Mouse (Mus musculus) cortical plate, adult 2 months (tissue): ENCODE results near the gene Fasl. TPM values are rescaled to one million over a fixed set of nuclear protein-coding genes. Genes with fewer than 3 reads are reported as not detected.

ENCODE experiments used
- H3K27ac ChIP-seq: fragments of 200-500 bp; 2 replicates; pipeline ENCODE4 v1.5.1; 2012; ENCODE audit warnings: low read length, control low read depth, inconsistent platforms; ENCODE audit not compliant: insufficient read depth
- H3K4me1 ChIP-seq: fragments of 200-500 bp; 2 replicates; pipeline ENCODE4 v1.6.1; 2011; ENCODE audit warnings: low read length; ENCODE audit not compliant: control insufficient read depth, insufficient read depth
- H3K4me3 ChIP-seq: fragments of 200-500 bp; 2 replicates; pipeline ENCODE4 v1.5.1; 2011; ENCODE audit warnings: mild to moderate bottlenecking, low read length, control low read depth; ENCODE audit not compliant: insufficient read depth
- CTCF ChIP-seq: fragments of 200-500 bp; IDR thresholded peaks from 2 replicates; pipeline ENCODE4 v1.5.1; 2011; ENCODE audit warnings: mild to moderate bottlenecking, control low read depth, low read length; ENCODE audit not compliant: insufficient read depth; ENCODE audit errors: extremely low read depth
- POLR2A ChIP-seq: fragments of 200-500 bp; IDR thresholded peaks from 2 replicates; pipeline ENCODE4 v1.6.1; 2011; ENCODE audit warnings: mild to moderate bottlenecking, low read length, control low read depth; ENCODE audit not compliant: insufficient read depth; ENCODE audit errors: extremely low read depth
- polyA plus RNA-seq: library from polyadenylated mRNA; depleted of rRNA; stranded (reverse); fragments of >200 nt; gene quantifications from 2 replicates; pipeline ENCODE4 v1.2.3, GENCODE M21; 2012

The Fasl gene
- polyA plus RNA-seq, 1 experiment: 0.10 TPM

DNA sequence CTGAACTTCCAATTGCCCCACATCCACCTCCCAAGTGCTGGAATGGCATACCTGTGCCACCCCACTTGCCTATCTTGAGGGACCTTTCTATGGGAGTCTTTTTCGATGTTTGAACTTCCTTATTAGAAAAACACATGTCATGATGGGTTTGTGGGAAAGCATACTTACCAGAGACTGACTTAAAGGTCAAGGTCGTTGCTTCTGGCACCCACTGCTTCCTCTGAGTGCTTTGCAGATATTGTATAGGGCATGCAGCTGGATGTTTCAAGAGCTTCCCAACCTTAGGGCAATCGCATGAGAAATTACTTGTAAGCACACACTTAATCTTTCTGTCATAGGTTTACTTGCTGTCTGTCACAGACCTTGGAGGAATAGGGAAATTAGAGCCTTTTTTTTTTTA lies 5.0 kb upstream of the Fasl start:
- Histone ChIP-seq H3K4me1 (no peaks in the 10 kb centered on the region), H3K27ac (no peak overlapping the region), H3K4me3 (no peak overlapping the region)
- TF ChIP-seq CTCF (no peak), POLR2A (no peak)

DNA sequence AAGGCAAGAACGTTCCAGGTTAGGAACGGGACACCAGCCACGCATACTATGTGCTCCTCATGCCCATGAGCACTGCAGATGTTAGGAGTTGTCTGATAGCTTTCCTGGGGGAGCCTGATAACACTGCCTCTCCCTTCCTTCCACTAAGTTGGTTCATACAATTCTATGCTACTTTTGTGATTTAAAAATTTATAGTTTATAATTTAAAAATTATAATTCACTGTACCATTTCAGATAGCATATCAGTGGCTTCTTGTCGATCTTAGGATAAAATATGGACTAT lies 4.3 kb upstream of the Fasl start:
- Histone ChIP-seq H3K4me1 (no peaks in the 10 kb centered on the region), H3K27ac (no peak overlapping the region), H3K4me3 (no peak overlapping the region)
- TF ChIP-seq CTCF (no peak), POLR2A (no peak)

DNA sequence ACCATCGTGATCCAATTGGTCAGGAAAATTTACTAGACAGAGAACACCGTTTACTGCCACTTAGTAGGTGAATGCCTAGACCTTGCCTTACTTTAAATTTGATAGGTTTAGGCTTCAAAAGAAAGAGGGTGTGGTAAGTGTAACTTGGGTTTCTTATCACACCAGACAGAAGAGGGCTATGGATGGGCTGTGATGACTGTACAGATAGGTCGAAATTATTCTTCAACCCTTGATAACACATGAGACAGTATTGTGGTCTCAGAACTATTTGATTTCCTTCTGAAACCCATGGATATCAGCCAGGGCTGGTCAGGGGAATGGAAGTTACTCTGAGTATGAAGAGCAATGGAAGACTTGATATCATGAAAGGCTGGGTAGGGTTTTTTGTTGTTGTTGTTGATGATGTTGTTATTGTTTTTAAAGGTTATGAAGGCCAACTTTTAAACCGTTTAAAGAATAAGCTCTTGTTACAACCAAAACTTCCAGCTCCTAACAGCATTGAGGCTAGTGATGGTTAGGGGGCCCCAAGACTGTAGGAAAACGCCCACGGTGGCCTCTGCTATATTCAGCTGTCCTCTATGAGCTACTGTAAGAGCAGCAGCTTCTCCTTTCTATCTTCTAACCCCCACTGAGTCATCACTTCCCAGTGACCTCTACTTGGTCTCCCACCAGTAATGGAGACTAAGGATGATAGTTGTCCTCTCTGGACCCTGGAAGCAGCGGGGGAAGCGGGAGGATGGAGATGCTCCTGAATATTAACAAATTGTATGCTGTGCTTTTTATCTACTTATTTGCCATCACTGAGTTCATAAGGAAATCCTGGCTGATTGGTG lies 3.8 kb upstream of the Fasl start:
- Histone ChIP-seq H3K27ac (no peak overlapping the region), H3K4me1 (no peaks in the 10 kb centered on the region), H3K4me3 (no peak overlapping the region)
- TF ChIP-seq CTCF: no peak
- no peak for TF ChIP-seq POLR2A

DNA sequence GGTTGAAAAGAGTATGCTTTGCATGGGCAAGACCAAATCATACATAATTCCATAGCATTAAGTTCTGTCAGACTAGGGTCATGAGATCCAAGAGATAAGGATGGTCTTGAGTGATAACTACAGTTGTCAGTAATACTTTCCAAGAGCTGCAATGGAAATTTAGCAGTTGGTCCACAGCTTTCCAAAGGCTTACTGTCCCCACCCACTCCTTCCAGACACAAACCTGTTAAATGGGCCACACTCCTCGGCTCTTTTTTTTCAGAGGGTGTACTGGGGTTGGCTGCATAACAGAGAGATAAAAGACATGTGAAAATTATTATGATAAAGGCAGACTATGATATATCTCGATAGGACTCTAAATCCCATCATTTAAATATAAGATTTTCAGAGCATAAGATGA lies 5.6 kb downstream of the Fasl start:
- TF ChIP-seq POLR2A: no peak
- TF ChIP-seq CTCF: no peak
- Histone ChIP-seq H3K27ac (no peak overlapping the region), H3K4me1 (no peaks in the 10 kb centered on the region), H3K4me3 (no peak overlapping the region)

DNA sequence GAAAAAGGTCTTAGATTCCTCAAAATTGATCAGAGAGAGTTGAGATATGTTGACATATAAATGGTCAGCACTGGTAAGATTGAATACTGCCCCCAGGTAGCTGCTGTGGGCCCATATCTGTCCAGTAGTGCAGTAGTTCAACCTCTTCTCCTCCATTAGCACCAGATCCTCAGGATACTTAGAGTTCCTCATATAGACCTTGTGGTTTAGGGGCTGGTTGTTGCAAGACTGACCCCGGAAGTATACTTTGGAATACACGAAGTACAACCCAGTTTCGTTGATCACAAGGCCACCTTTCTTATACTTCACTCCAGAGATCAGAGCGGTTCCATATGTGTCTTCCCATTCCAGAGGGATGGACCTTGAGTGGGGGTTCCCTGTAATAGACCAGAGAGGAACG lies 6.7 kb downstream of the Fasl start:
- no peaks in the 10 kb centered on the region for H3K4me1 ChIP-seq
- H3K4me3 ChIP-seq: no peak overlapping the region
- H3K27ac ChIP-seq: no peak overlapping the region
- TF ChIP-seq CTCF: no peak
- TF ChIP-seq POLR2A: no peak

DNA sequence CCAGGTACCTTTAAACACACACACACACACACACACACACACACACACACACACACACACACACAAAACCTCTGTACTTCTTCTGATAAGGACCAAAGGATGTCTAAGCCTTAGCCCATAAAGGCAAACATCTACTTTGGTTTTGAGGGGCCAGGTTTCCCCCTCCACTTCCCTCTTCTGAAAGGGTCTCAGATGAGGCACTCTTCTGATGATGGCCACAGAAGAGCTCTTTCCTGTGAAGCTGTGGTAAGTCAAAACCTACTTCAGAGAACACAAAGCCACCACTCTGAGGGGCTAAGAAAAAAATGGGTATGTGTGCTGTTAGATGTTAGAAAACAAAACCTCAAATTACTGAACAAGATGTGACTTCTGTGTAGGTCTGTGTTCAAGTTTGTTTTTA lies 9.2 kb downstream of the Fasl start:
- no peak overlapping the region for H3K27ac ChIP-seq
- H3K4me1 ChIP-seq: no peaks in the 10 kb centered on the region
- TF ChIP-seq POLR2A (no peak), CTCF (no peak)
- H3K4me3 ChIP-seq: no peak overlapping the region

DNA sequence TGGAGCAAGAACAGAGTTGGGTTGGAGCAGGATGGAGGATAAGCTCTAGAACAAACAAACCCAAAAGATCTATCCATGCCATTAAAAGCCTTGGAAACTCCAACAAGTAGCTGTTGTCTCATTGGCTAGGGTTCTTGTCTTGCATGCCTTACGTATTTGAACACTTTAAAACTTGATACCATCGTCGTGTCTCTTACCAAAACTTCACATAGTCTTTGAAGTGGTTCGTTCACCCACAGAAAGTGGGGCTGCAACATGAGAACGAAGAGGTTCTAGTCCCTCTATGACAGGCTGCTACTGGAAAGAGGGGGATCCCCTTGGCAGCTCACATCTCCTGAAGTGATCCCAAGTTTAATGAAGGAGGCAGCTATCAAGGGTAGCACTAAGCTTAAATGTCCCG lies 13.1 kb downstream of the Fasl start:
- TF ChIP-seq POLR2A (no peak), CTCF (no peak)
- Histone ChIP-seq H3K27ac (no peak overlapping the region), H3K4me3 (no peak overlapping the region), H3K4me1 (no peaks in the 10 kb centered on the region)

DNA sequence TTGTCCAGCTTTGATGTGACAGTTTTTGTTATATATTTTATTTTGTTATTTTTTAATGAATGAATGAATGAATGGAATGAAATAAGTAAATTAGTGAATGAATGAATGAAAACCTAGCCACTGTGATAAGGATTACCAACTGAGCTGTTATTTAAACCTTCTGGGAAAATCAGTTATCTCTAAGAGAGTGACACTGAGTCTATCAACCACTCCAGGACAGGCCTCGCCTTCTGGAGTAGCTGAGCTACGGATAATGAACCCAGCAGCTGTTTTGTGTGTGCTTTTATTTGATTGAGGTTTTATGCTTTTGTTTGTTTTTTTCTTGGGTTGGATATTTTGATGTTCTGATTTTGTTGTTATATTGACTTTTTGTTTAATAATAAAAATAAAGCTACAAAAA lies 17.0 kb downstream of the Fasl start:
- Histone ChIP-seq H3K4me1 (no peaks in the 10 kb centered on the region), H3K4me3 (no peak overlapping the region), H3K27ac (no peak overlapping the region)
- TF ChIP-seq POLR2A (no peak), CTCF (no peak)

DNA sequence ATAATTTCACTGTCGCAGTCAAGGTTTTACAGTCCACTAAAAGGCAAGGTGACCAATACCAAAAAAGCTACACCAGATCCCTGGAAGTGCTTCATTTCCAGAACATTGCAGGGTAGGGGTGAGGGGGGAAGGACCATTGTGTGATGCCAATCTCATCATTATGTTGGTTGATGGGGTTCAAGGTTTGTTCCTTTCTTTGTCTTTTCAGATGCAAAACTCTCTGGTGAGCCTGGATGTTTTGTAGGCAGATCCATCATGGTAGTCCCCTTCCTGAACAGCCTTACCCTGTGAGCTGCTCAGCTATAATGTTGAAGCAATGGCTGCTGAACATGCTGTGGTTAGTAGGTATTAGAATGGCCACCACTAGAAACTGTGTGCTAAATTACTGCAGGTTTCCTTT lies 19.0 kb downstream of the Fasl start:
- Histone ChIP-seq H3K4me3 (no peak overlapping the region), H3K27ac (no peak overlapping the region), H3K4me1 (no peaks in the 10 kb centered on the region)
- no peak for TF ChIP-seq POLR2A
- TF ChIP-seq CTCF: no peak

DNA sequence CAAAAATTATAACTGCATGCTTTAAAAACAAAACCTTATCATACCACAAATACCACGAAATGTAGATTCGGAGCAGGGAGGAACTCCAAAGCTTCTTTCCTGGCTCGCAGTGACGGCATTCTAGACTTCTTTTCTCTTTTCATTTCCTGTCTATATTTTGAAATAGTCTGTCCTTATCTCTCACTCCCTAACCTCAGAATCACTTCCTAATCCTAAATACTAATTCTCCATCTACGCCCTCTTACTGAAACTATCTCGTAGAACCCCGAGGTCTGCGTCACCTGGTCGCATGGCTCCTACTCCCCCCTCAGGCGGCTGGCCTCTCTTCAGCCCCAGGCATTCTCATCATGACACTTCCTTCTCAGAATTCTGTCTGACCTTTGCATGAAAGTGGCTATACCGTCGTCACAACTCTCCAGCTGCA lies 21.2 kb downstream of the Fasl start:
- TF ChIP-seq POLR2A (no peak), CTCF (no peak)
- Histone ChIP-seq H3K27ac (no peak overlapping the region), H3K4me3 (no peak overlapping the region)

More for the DNA sequence above, 21.2 kb downstream of the Fasl start:
- H3K4me1 ChIP-seq: no peaks in the 10 kb centered on the region
